Mouse (Mus musculus): Measurements from ENCODE around the gene Dock11.

Dock11 gene

DNA sequence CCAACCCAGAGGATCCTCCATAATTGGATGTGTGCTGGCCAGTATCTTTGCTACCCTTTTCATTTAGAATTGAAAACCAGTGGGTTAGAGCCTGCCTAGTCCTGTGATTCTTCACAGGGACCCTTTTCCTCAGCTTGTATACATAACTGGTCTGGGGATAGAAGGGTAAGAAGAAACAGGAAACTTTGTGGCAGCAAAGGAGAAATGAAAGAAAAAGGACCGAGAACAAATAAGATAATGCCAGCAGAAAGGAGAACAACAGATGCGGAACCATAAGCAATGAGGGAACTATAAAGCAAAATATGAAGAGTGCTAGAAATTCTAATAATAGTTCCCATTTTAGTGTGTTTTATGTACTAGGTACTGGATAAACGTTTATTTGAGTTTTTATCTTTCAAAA lies 212.7 kb downstream of the Dock11 start:
- DNase-seq (ENCODE audit: low read depth, low spot score) = no peak

DNA sequence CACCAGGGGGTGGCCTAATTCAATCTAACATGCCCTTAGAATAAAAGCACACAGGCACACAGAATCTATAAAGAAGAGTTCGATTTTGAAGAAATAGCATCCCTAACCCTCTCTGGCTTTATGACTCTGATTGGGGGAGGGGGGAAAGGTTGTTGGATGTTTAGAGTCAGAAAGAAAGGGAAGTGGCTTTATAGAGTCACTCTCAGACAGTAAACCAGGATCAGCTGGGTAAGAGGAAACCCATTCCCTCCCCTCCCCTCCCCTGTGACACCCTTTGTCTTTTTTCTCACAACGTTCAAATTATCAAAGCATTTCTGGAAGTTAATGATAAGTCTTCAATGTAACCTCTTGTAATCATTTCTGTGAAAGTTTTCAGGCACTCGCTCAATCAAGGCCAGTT lies 220.0 kb downstream of the Dock11 start:
- no peak for DNase-seq (ENCODE audit: low read depth, low spot score)

DNA sequence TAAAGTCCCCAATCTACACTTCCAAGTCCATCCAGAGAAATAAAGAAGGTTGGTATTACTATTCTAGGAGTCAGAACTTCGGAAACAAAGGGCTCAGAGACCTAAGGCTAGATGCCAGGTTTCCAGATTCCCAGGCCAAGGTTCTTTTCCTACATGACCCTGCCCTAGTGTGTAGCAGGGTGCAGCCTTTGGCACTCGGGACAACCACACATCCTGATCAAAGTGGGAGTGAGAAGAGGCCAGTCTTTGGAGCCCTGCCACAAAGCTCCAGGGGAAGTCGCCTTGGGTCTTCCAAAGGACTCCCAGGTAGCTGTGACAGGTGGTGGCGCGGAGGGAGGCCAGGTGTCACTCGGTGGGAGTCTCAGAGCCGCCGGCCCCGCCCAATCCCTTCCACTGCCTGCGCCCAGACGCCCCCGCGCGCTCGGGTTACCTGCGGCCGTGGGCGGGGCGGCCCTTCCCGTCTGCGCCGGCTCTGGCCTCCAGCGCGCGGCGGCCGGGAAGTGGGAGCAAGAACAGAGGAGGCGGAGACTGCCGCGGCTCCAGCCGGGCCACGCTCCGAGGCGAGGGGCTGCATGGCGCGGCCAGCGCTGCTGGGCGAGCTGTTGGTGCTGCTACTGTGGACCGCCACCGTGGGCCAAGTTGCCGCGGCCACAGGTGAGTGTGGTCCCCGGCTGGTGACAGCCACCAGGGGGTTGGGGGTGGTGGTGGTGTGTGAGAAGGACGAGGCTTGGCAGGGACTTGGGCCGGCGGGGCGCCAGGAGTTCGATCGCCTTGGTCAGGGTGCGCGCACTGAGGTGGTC lies 223.2 kb downstream of the Dock11 start, which contains the start of gene Il13ra1:
Il13ra1 (plus strand) TSS at position 489 of the 800 bp plus-strand sequence.
- peak; percentile 5 for DNase-seq (ENCODE audit: low read depth, low spot score)

DNA sequence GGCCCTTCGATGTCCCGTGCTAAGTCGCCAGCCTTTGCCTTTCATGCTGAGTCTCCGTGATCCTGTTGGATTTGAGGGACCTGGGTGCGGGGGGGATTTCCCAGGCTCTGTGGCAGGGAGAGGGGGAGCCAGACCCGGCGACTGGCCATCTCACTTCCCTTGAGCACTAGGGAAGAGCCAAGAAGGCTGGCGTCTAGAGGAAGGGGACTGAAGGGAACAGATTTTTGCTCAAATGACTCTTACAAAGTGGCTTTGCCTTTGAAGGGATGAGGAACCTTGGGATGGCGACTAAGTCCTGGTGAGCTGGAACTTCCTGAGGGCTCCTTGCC lies 223.8 kb downstream of the Dock11 start:
- peak; percentile 3 for DNase-seq (ENCODE audit: low read depth, low spot score)

DNA sequence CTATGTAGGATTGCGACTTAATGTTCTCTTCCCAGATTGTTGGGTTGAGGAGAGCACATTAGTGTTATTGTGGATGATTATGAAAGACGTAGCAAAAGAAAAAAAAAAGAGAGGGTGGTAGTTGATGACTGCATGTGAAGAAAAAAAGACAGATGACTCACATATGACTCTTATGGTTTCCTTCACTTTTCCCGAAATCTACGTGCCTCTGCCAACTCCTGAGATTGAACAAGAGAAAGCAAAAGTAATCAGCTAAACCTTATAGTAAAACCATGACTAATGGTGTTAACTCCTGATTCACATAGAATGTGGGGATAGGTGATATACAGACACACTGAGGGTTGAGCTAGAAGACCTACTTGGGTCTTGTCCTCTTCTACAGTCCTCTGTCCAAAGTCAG lies 226.5 kb downstream of the Dock11 start:
- DNase-seq (ENCODE audit: low read depth, low spot score) = no peak

Data from forelimb bud, embryonic 11.5 days (tissue).